Mouse (Mus musculus): Measurements from ENCODE around the gene Slc4a2. TPM values are rescaled to one million over a fixed set of nuclear protein-coding genes. Genes with fewer than 3 reads are reported as not detected.
"Not testable (repeated sequence)": the region's sequence is repeated elsewhere in the genome, so short reads cannot be mapped to it uniquely, and the experiment has no call there.

Slc4a2 gene
- polyA plus RNA-seq, 1 experiment from 2014 or later, result 32.8 TPM

GRCm38 (mm10) chr5:24387264-24388241 is 36.1 kb upstream of the Slc4a2 start:
- H3K27ac ChIP-seq, result peak overlapping the region; percentile 78
- WGBS, result under 1% methylated on average over 73 of the region's 73 CpGs

DNA sequence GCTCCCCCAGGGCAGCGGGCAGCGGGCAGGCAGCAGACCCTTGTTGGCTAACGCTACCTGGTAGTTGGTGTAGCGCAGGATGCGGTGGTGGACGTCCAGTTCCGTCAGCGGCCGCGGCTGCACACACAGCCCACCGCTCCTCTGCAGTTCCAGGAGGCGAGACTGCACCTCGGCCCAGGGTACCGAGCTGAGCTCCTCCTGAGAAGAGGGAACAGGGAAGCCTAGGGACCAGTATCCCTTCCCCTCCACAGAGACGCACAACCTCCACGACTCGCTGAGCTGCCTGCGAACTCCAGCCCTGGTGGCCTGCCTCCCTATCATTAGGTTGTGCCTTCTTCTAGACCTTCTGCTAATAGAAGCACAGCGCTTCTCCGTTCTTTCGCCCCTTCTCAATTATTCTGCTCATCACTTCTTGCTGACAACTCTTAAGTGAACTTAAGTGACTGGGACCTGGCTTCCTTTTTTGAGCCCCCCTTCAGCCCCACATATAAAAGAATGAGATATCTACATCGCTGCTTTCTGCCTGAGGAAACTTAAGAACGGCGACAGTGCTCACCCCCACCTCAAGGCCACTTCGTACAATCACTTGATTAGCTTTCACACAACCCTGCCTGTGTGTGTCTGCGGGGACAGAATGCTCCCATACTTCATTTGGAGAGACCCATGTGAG is 35.3 kb upstream of the Slc4a2 start:
- peaks cover 55% of the 10 kb centered on the region for H3K4me1 ChIP-seq
- H3K9me3 ChIP-seq, result no peaks in the 10 kb centered on the region
- peak overlapping the region; percentile 78 for H3K27ac ChIP-seq
- H3K36me3 ChIP-seq (replicated peaks), result no peaks in the 10 kb centered on the region
- no peak for DNase-seq (ENCODE audit: extremely low spot score, low spot score)
- 26% methylated on average over 26 of the region's 26 CpGs for WGBS
- H3K27me3 ChIP-seq (ENCODE audit: poor library complexity, severe bottlenecking), result peaks cover 77% of the 10 kb centered on the region
- H3K4me3 ChIP-seq, result peak overlapping the region; percentile 61

More at GRCm38 (mm10) chr5:24387264-24388241, 36.1 kb upstream of the Slc4a2 start:
- Histone ChIP-seq H3K9me3 (no peaks in the 10 kb centered on the region), H3K4me3 (peak overlapping the region; percentile 61), H3K4me1 (peaks cover 62% of the 10 kb centered on the region), H3K36me3 (replicated peaks) (no peaks in the 10 kb centered on the region), H3K27me3 (ENCODE audit: poor library complexity, severe bottlenecking) (peaks cover 77% of the 10 kb centered on the region)
- DNase-seq (ENCODE audit: extremely low spot score, low spot score), result peak; percentile 57

GRCm38 (mm10) chr5:24389011-24389657 is 34.5 kb upstream of the Slc4a2 start:
- H3K4me1 ChIP-seq, result peaks cover 53% of the 10 kb centered on the region
- peak overlapping the region; percentile 66 for H3K27ac ChIP-seq
- DNase-seq (ENCODE audit: extremely low spot score, low spot score), result no peak
- H3K27me3 ChIP-seq (ENCODE audit: poor library complexity, severe bottlenecking), result peaks cover 77% of the 10 kb centered on the region
- 55% methylated on average over 7 of the region's 7 CpGs for WGBS
- no peaks in the 10 kb centered on the region for H3K9me3 ChIP-seq
- H3K4me3 ChIP-seq, result no peak overlapping the region; the same call in 1 of the 2 replicates
- no peaks in the 10 kb centered on the region for H3K36me3 ChIP-seq (replicated peaks)

DNA sequence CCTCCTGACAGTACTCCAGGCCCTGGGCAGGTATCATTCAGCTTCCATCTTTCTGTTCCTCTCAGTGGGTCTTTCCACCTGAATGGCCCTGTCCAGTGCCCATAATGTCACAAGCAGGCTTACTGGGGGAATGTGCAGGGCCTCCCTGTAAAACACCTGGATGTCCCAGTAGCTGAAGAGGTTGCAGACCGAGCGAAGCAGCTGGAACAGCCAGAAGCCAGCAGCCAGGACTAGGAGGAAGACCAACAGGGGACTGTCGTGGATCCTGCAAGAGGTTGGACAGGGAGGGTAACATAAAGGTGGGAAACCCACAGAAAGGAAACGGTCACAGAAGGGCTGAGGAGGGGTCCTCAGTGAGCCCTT is 34.0 kb upstream of the Slc4a2 start:
- Histone ChIP-seq H3K4me1 (peaks cover 51% of the 10 kb centered on the region), H3K4me3 (no peak overlapping the region), H3K27me3 (ENCODE audit: poor library complexity, severe bottlenecking) (peaks cover 73% of the 10 kb centered on the region), H3K36me3 (replicated peaks) (no peaks in the 10 kb centered on the region), H3K27ac (peak overlapping the region; percentile 66), H3K9me3 (no peaks in the 10 kb centered on the region)
- no peak for DNase-seq (ENCODE audit: extremely low spot score, low spot score)
- 86% methylated on average over 4 of the region's 4 CpGs for WGBS

DNA sequence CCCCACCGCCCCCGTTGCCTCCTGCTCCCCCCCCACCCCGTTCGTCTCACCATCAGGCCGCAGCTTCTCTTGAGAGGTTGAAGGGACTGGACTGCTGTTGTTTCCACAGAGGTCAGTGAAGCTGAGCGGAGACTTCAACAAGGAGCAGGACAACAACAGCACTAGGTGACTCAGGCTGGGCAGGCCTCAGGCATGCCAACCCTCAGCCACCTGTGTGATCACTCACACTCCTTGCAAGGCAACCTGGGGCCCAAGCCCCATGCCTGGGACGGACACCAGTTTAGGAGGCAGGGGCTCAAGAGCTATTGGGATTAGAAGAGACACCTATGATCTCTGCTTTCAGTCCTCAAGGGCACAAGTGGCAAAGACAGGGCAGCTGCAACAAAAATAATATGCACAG is 31.8 kb upstream of the Slc4a2 start, which contains the start of gene Atg9b:
TSS of gene Atg9b (minus strand) at position 280 of the 400 bp plus-strand sequence.
- Histone ChIP-seq H3K4me3 (no peak within 1 kb of the TSS), H3K9me3 (no peaks in the 10 kb centered on the region), H3K36me3 (replicated peaks) (peaks cover 4% of the 10 kb centered on the region), H3K4me1 (peaks cover 47% of the 10 kb centered on the region), H3K27ac (no peak within 1 kb of the TSS), H3K27me3 (ENCODE audit: poor library complexity, severe bottlenecking) (peaks cover 50% of the 10 kb centered on the region)
- 83% methylated on average over 7 of the region's 7 CpGs for WGBS
- no peak for DNase-seq (ENCODE audit: extremely low spot score, low spot score)

DNA sequence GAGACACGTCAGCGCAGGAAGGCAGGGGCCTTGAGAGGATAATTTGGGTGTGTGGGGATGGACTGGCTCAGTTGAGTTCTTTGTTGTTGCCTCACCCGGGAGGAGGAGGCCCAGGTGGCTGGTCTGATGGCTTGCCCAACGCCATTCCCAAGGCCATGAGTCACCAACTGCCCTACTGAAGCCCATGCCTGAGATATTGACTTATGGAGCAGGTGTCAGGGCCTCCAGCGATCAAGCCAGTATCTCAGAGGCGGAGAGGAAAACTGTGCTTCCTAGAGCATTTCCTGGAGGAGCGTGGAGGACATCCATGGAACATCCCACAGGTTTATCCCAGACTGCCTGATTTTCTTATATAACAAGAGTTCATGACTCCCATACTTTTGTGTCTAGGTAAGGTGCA is 30.9 kb upstream of the Slc4a2 start:
- Histone ChIP-seq H3K4me1 (peaks cover 38% of the 10 kb centered on the region), H3K27ac (no peak overlapping the region), H3K9me3 (no peaks in the 10 kb centered on the region), H3K36me3 (replicated peaks) (peaks cover 4% of the 10 kb centered on the region), H3K4me3 (no peak overlapping the region), H3K27me3 (ENCODE audit: poor library complexity, severe bottlenecking) (peaks cover 42% of the 10 kb centered on the region)
- 79% methylated on average over 7 of the region's 7 CpGs for WGBS
- no peak for DNase-seq (ENCODE audit: extremely low spot score, low spot score)

DNA sequence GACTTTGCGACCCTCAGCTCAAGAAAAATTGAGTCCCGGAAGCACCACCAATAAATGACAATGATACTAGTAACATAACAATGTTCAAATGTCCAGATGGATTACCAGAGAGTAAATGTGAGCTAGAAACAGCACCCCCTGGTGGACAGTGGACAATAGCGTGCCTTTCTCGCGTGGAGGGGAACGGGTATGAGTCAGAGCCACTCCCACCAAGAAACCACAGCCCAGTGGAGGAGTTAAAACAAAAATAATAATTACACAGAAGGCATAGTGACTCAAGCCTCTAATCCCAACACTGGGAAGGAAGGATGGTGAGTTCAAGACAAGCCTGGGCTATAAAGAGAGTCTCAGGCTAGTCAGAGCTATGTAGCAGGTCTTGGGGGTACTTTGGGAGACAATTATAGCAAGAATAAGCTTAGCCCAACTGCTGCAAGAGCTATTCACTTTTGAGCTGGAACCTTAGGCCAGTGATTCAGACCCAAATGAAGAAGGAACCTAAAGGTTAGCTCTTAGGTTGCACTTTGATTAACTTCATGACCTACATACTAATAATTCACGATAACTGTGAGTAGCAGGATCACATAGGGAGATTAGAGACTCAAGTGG is 30.1 kb upstream of the Slc4a2 start, which contains the start of gene Abcb8:
TSS of gene Abcb8 (plus strand) at position 272 of the 606 bp plus-strand sequence.
- 18% methylated on average over 7 of the region's 7 CpGs for WGBS
- peak within 1 kb of the TSS; percentile 63 for H3K4me3 ChIP-seq
- peak within 1 kb of the TSS; percentile 91 for H3K27ac ChIP-seq
- no peaks in the 10 kb centered on the region for H3K9me3 ChIP-seq
- H3K36me3 ChIP-seq (replicated peaks), result peaks cover 4% of the 10 kb centered on the region
- peaks cover 30% of the 10 kb centered on the region for H3K4me1 ChIP-seq
- peaks cover 34% of the 10 kb centered on the region for H3K27me3 ChIP-seq (ENCODE audit: poor library complexity, severe bottlenecking)
- DNase-seq (ENCODE audit: extremely low spot score, low spot score), result peak; percentile 81

GRCm38 (mm10) chr5:24394165-24394894 is 29.3 kb upstream of the Slc4a2 start:
- H3K27me3 ChIP-seq (ENCODE audit: poor library complexity, severe bottlenecking), result peaks cover 26% of the 10 kb centered on the region
- 2% methylated on average over 36 of the region's 36 CpGs for WGBS
- H3K36me3 ChIP-seq (replicated peaks), result peaks cover 4% of the 10 kb centered on the region
- H3K9me3 ChIP-seq, result no peaks in the 10 kb centered on the region
- peak overlapping the region; percentile 63 for H3K4me3 ChIP-seq
- peak; percentile 93 for DNase-seq (ENCODE audit: extremely low spot score, low spot score)
- H3K4me1 ChIP-seq, result peaks cover 22% of the 10 kb centered on the region
- H3K27ac ChIP-seq, result peak overlapping the region; percentile 91

DNA sequence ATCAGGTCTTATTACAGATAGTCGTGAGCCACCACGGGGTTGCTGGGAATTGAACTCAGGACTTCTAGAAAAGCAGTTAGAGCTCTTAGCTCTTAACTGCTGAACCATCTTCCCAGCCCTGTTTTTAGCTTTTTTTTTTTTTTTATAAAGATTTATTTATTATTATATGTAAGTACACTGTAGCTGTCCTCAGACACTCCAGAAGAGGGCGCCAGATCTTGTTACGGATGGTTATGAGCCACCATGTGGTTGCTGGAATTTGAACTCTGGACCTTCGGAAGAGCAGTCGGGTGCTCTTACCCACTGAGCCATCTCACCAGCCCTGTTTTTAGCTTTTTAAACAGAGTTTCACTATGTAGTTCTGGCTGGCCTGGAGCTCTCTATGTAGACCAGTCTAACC is 27.4 kb upstream of the Slc4a2 start:
- H3K9me3 ChIP-seq; H3K27ac ChIP-seq; DNase-seq (ENCODE audit: extremely low spot score, low spot score); H3K27me3 ChIP-seq (ENCODE audit: poor library complexity, severe bottlenecking); H3K4me3 ChIP-seq: not testable (repeated sequence)
- peaks cover 21% of the 10 kb centered on the region for H3K36me3 ChIP-seq (replicated peaks)
- peaks cover 20% of the 10 kb centered on the region for H3K4me1 ChIP-seq
- WGBS, result 91% methylated on average over 6 of the region's 6 CpGs

DNA sequence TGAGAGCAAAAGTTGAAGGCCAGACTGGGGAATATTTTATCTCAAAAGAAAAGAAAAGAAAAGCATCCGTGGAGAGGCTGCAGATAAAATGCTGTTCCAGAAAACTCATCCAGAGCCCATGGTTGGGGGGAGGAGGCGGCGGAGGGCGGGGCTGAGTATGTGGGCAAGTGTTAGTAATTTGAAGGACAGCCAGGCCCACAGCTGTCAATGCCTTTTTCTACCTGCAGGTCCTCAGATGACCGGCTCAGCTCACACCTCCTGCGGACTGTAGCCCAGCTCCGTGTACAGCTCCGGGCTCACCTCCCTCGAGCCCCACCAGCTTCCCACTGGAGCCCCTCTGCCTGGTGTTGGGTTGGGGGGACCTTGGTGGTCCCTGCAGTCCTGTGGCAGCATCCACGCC is 24.0 kb upstream of the Slc4a2 start:
- WGBS, result 89% methylated on average over 10 of the region's 10 CpGs
- DNase-seq (ENCODE audit: extremely low spot score, low spot score), result no peak
- Histone ChIP-seq H3K9me3 (no peaks in the 10 kb centered on the region), H3K27ac (no peak overlapping the region), H3K36me3 (replicated peaks) (peaks cover 54% of the 10 kb centered on the region), H3K4me1 (peaks cover 10% of the 10 kb centered on the region), H3K27me3 (ENCODE audit: poor library complexity, severe bottlenecking) (no peaks in the 10 kb centered on the region), H3K4me3 (no peak overlapping the region)

GRCm38 (mm10) chr5:24400362-24400761 is 23.3 kb upstream of the Slc4a2 start:
- Histone ChIP-seq H3K27me3 (ENCODE audit: poor library complexity, severe bottlenecking) (no peaks in the 10 kb centered on the region), H3K4me3 (no peak overlapping the region), H3K4me1 (peaks cover 5% of the 10 kb centered on the region; the same call in 1 of the 2 replicates), H3K27ac (no peak overlapping the region), H3K9me3 (no peaks in the 10 kb centered on the region), H3K36me3 (replicated peaks) (peaks cover 59% of the 10 kb centered on the region)
- DNase-seq (ENCODE audit: extremely low spot score, low spot score), result no peak
- 91% methylated on average over 11 of the region's 11 CpGs for WGBS
